Mouse (Mus musculus): ENCODE measurements around the gene Dync2h1.
"Not testable (repeated sequence)": the region's sequence is repeated elsewhere in the genome, so short reads cannot be mapped to it uniquely, and the experiment has no call there.

Gene Dync2h1

GRCm38 (mm10) chr9:7184172-7184896 is at the start of gene Dync2h1, which contains the start of gene Dcun1d5:
Gene Dync2h1 (minus strand): TSS chr9:7184446.
Gene Dcun1d5 (plus strand): TSS chr9:7184520.
- DNase-seq (ENCODE audit: inconsistent ontology term), result peak; percentile 90

- no peak for DNase-seq (ENCODE audit: inconsistent ontology term)
Measured at GRCm38 (mm10) chr9:7221460-7221859, 37.2 kb upstream of the Dync2h1 start.

GRCm38 (mm10) chr9:7221024-7221423 is 36.8 kb upstream of the Dync2h1 start:
- no peak for DNase-seq (ENCODE audit: inconsistent ontology term)

GRCm38 (mm10) chr9:7216240-7216639 is 32.0 kb upstream of the Dync2h1 start:
- peak; percentile 38 for DNase-seq (ENCODE audit: inconsistent ontology term)

DNA sequence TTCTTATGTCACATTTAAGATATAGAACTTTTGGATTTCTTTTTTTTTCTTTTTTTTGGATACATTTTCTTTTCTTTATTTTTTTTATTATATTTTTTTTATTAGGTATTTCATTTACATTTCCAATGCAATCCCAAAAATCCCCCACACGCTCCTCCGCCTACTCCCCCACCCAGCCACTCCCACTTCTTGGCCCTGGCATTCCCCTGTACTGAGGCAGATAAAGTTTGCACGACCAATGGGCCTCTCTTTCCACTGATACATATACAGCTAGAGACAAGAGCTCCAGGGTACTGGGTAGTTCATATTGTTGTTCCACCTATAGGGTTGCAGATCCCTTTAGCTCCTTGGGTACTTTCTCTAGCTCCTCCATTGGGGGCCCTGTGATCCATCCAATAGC is 6.4 kb upstream of the Dync2h1 start:
- DNase-seq (ENCODE audit: inconsistent ontology term), result not testable (repeated sequence)

DNA sequence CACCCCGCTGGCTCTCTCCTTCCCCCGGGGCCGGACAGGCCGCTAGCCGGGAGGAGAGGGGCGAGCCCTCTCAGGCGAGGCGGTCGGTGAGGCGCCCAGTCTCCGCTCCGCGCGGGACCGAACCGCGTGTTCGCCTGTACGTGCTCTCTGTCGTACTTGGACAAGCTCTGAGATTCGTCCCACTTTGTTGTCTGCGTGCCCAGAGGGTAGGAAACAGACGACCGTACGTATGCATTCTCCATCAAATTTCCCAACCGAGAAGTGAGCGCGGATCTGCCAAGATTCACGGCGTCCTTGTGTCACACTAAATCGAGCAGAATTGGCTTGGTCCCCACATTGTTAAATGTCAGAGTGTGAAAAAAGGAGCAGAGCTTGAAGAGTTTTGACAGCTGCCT is 648 bp upstream of the Dync2h1 start:
- DNase-seq (ENCODE audit: inconsistent ontology term), result peak; percentile 62

GRCm38 (mm10) chr9:7176618-7177610 is 7.3 kb downstream of the Dync2h1 start:
- peak; percentile 75 for DNase-seq (ENCODE audit: inconsistent ontology term)

GRCm38 (mm10) chr9:7173756-7174155 is 10.5 kb downstream of the Dync2h1 start:
- no peak for DNase-seq (ENCODE audit: inconsistent ontology term)

DNA sequence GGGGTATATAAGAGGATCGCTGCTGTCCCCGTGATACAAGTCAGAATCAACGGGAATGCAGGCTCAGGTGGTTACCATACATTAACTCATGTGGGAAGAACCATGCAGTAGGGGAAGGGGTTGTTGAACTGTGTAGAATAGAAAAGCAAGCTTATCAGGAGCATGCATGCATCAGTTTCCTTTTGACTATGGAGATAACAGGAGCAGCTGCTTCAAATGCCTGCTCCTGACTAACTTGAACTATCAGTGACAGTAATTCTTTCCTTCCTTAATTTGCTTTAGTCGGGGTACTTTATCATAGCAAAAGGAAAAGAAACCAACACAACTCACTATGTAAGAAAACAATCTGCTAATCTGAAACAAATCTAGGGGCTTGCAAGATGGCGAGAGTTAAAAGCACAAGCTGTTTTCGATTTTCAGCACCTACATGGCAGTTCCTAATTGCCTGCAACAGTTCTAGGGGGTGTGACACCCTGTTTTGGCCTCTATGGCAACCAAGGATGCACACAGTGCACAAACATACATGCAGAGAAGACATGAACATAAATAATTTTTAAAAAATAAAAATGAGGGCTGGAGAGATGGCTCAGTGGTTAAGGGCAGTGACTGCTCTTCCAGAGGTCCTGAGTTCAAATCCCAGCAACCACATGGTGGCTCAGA is 16.8 kb downstream of the Dync2h1 start:
- no peak for DNase-seq (ENCODE audit: inconsistent ontology term)

DNA sequence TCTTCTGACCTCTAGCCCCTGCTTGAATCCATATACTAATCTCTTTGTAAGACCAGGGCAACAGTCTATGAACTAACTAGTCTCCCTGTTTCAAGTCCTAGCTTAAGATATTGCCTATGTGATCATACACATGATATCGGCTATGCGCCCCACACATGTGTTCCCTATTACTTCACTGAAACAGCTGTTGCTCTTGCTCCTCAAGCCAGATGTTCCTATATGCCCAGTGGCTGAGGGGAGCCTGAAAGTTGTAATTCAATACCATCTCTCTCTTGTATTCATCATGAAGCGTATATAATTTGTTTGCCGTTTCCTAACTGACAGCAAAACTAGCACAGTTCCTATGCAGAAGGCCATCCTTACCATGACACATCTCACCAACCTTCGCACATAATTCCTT is 23.6 kb downstream of the Dync2h1 start:
- DNase-seq (ENCODE audit: inconsistent ontology term), result no peak

DNA sequence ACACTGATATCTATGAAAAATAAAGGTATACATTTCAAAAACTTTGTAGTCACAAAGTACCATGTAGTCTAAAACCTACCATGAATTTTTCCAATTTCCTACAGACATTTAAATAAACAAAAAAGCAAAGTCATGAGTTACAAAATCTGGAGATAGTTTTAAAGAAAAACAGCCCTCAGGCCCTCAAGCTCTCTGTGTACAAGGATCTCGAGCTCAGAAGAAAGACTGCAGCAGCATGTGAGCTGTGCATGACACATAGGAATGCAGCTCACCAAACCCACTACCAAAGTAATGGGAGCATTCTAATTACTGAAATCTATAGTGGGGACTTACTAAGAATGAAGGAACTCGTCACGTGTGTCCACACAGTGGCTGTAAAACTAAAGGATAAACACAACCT is 24.5 kb downstream of the Dync2h1 start:
- no peak for DNase-seq (ENCODE audit: inconsistent ontology term)

- DNase-seq (ENCODE audit: inconsistent ontology term), result no peak
Measured at GRCm38 (mm10) chr9:7158605-7159004, 25.6 kb downstream of the Dync2h1 start.

DNA sequence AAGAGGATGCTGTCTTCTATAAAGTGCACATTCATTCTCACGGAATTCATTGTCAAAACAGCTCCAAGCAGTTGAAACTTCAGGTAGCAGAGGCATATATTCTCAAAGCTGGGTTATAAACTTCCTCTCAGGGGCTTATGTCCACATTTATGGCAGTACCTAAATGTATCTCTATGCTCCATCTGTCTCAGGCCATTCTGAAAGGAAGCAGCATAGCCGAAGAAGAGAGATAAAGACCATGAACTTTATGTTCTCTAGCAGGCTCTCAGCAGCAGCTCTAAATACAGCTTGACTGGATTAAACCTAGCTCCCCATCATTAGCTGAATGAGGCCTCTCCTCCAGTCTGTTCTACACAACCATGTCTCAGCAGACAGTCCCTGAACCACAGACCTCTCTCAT is 29.9 kb downstream of the Dync2h1 start:
- DNase-seq (ENCODE audit: inconsistent ontology term), result no peak

DNA sequence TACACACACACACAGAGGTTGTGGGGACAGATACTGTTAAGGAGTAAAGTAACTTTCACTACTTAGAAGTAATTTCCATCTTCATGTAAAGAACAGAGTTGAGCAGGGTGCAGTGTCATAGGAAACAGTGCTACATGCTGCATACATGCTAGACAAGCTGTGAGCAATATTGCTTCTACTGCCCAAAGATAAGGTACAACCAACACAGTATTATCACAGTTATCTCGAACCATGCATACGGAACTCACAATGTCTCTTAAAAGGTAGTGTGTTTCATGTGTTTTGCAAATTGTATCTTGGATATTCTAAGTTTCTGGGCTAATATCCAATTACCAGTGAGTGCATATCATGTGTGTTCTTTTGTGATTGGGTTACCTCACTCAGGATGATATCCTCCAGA is 61.4 kb downstream of the Dync2h1 start:
- DNase-seq (ENCODE audit: inconsistent ontology term), result no peak

DNA sequence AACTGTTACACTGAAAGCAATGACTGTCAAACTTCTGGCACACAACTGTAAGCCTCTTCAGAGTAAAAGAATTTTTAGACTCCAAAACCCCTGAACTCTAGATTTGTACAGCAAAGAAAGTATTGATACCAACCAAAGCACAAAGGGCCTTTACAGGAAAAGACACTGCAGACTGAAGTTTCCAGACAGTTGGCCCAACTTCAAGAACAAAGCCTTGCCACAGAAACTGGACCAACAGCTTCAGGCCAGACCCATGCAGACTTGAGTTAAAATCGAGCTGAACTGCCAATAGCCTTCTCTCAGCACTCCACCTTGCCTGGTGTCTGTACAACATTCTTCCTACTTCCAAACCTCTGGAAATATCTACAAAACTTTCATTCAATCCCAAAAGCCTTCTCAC is 74.1 kb downstream of the Dync2h1 start:
- peak; percentile 13 for DNase-seq (ENCODE audit: inconsistent ontology term)

GRCm38 (mm10) chr9:7101361-7101760 is 82.9 kb downstream of the Dync2h1 start:
- no peak for DNase-seq (ENCODE audit: inconsistent ontology term)

DNA sequence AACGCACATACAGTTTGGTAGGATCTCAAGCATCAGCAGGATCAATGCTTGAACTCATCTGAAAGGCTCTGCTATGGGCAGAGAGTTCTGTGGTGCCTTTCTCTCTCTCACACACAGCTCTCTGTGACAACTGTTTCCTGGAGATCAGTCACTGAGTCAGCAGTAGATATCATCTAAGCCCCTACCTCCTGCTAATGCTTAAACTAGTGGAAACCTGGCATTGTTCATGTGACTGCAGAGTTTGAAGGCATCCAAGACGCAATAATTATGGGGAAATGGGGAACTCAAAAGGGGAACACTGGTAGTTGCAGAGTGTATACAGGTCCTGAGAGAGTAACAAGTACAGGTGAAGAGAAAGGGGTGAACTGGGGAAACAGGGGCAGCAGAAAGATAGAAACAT is 109.6 kb downstream of the Dync2h1 start:
- DNase-seq (ENCODE audit: inconsistent ontology term), result no peak

GRCm38 (mm10) chr9:7070846-7071245 is 113.4 kb downstream of the Dync2h1 start:
- DNase-seq (ENCODE audit: inconsistent ontology term), result no peak

DNA sequence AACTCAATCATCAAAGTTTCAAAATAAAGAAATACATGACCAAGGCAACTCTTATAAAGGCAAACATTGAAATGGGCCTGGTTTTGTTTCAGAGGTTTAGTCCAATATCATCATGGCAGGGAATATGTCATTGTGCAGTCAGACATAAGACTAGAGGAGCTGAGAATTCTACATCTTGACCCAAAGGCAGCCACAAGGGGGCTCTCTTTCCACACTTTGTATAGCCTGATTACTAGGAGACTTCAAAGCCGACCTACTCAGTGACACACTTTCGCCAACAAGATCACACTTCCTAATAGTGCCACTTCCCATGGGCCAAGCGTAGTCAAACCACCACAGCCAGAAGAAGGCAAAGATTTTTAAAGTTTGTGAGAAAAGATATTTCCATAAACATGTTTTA is 133.7 kb downstream of the Dync2h1 start:
- no peak for DNase-seq (ENCODE audit: inconsistent ontology term)

DNA sequence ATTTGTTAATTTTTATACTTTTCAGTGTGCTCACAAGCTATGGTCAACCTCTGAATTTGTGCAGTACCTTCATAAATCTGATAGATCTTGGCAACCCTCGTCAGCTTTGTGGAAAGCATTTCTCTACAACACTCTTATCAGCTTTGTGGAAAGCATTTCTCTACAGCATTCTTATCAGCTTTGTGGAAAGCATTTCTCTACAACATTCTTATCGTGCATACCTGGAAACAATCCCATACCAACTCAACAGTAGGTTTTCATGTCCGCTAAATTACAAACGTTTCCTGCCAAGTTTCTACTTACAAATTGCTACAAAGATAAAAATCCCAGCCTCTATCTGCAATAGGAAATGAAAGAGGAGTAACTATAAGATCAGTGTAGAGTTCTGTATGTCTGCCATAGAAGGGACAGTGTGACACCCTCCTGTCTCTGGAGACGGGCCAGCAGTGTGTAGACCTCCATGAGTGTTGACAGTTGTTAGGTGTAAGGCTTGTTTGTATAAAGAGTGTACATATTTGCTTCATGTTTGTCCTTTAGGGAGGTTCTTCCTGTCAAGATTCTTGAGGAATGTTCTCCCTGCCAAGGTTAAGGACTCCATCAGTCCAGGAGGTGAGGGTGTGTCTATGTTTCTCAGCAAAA is 141.5 kb downstream of the Dync2h1 start:
- no peak for DNase-seq (ENCODE audit: inconsistent ontology term)

DNA sequence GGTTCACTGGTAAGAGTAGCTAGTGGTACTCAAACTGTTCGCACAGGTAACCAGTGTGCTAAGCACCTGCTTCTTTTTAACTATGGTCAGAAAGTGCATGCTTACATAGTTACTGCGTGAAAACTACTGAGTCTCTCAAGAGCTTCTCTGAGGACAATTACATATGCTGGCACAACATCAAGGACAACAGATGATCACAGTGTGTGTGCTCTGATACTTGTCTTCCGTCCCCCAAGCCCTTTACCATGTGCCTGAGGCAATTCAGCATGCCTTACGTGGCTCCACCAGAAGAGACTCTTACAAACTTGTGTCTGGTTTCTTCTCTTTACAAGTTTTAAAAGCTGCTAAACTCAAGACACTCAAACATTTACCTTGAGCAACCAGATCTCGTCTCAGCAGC is 143.0 kb downstream of the Dync2h1 start:
- no peak for DNase-seq (ENCODE audit: inconsistent ontology term)

DNA sequence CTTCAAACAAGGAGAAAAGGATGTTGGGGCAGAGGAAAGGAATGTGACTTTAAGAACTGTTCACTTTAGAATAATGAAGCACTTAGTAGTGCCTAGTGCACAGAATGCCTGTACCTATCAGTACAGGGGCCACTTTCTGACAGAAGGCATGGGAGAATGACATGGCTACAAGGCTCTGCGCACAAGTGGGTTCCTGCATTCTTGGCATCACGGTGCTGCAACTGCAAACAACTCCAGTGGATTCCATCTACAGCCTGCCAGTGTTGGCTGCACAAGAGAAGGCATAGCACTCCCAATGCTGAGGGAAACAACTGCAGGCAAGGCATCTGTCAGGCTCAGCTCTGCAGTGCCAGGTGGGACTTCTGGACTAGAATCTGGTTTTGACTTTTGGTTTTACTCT is 151.7 kb downstream of the Dync2h1 start:
- DNase-seq (ENCODE audit: inconsistent ontology term), result no peak
